Mouse (Mus musculus) stomach, postnatal 0 days (tissue): ENCODE measurements around the gene Pcgf6. TPM values are rescaled to one million over a fixed set of nuclear protein-coding genes. Genes with fewer than 3 reads are reported as not detected.
A peak's percentile ranks its signal among the peaks of the same experiment; 100 is the strongest.

Source experiments
- ATAC-seq: fragments of 200-750 bp; cut with Nextera tagmentation; 2 replicates; pipeline ENCODE4 v1.8.0; 2017; ENCODE audit not compliant: low FRiP score, low TSS enrichment
- DNase-seq: peaks from one replicate; pipeline ENCODE4 v3.0.0-alpha.2; 2016; ENCODE audit warnings: low spot score
- H3K27ac ChIP-seq: fragments of 300-500 bp; sonication (generic); replicated peaks from 2 replicates; pipeline ENCODE4 v1.5.1; 2014; ENCODE audit warnings: mild to moderate bottlenecking, control low read depth
- H3K27me3 ChIP-seq: fragments of 300-500 bp; sonication (generic); 2 replicates; pipeline ENCODE4 v1.6.1; 2014; ENCODE audit warnings: low read length; ENCODE audit not compliant: control insufficient read depth, insufficient read depth
- H3K36me3 ChIP-seq: fragments of 300-500 bp; sonication (generic); 2 replicates; pipeline ENCODE4 v1.6.1; 2014; ENCODE audit warnings: low read length, mixed read lengths; ENCODE audit not compliant: control insufficient read depth, insufficient read depth
- H3K4me1 ChIP-seq: fragments of 300-500 bp; sonication (generic); replicated peaks from 2 replicates; pipeline ENCODE4 v1.6.1; 2014; ENCODE audit warnings: antibody characterized with exemption; ENCODE audit not compliant: control insufficient read depth, insufficient read depth
- H3K4me2 ChIP-seq: fragments of 300-500 bp; sonication (generic); replicated peaks from 2 replicates; pipeline ENCODE4 v1.6.1; 2014; ENCODE audit warnings: low read depth, mild to moderate bottlenecking, control low read depth, moderate library complexity
- H3K4me3 ChIP-seq: fragments of 300-500 bp; sonication (generic); 2 replicates; pipeline ENCODE4 v1.5.1; 2014; ENCODE audit warnings: low read depth, low read length, control low read depth
- H3K9ac ChIP-seq: fragments of 300-500 bp; sonication (generic); 2 replicates; pipeline ENCODE4 v1.6.1; 2014; ENCODE audit warnings: mild to moderate bottlenecking, low read length, control low read depth, mixed read lengths
- H3K9me3 ChIP-seq: fragments of 300-500 bp; sonication (generic); 2 replicates; pipeline ENCODE4 v1.6.1; 2016; ENCODE audit warnings: low read length; ENCODE audit not compliant: control insufficient read depth
- CTCF ChIP-seq: IDR thresholded peaks from 2 replicates; pipeline ENCODE4 v1.5.1; 2016; ENCODE audit warnings: antibody characterized with exemption, low read depth, mild to moderate bottlenecking, moderate library complexity
- EP300 ChIP-seq: optimal IDR thresholded peaks from 2 replicates; pipeline ENCODE3; 2016; ENCODE audit warnings: antibody characterized with exemption
- whole genome bisulfite sequencing: fragments of 180-500 bp; shearing (Covaris S2); extraction: QIAGEN DNeasy Blood & Tissue Kit; methylation state at CpG from one replicate; pipeline ENCODE4 v1.1.7; 2014; 5-methylcytosine and 5-hydroxymethylcytosine counted together
- polyA plus RNA-seq: library from polyadenylated mRNA; unstranded; fragments of >200 nt; fragmentation: Nextera tagmentation; extraction: Ambion mirVana; gene quantifications from 2 replicates; pipeline ENCODE4 v1.2.1, GENCODE M21; 2015

The Pcgf6 gene
- polyA plus RNA-seq, 1 experiment from 2014 or later = 10.1 TPM

- Histone ChIP-seq H3K4me2 (peak overlapping the region; percentile 67), H3K4me1 (peaks cover 3% of the 10 kb centered on the region; the same call in 1 of the 2 replicates), H3K36me3 (no peaks in the 10 kb centered on the region), H3K27ac (no peak overlapping the region), H3K27me3 (peaks cover 19% of the 10 kb centered on the region), H3K9me3 (no peaks in the 10 kb centered on the region), H3K4me3 (peak overlapping the region; percentile 40), H3K9ac (no peak overlapping the region)
- DNase-seq (no peak), ATAC-seq (no peak)
- WGBS = 2% methylated on average over 37 of the region's 37 CpGs
- no peak for TF ChIP-seq CTCF
- TF ChIP-seq EP300 = no peak
Measured at GRCm38 (mm10) chr19:47015396-47015795, 35.3 kb downstream of the Pcgf6 start.

GRCm38 (mm10) chr19:47014447-47015381, 36.0 kb downstream of the Pcgf6 start, which contains the start of the genes Ina and Nt5c2:
TSS of gene Ina (plus strand) at chr19:47014698.
TSS of gene Nt5c2 (minus strand) at chr19:47015153.
- Histone ChIP-seq H3K9me3 (no peaks in the 10 kb centered on the region), H3K4me1 (peaks cover 3% of the 10 kb centered on the region; the same call in 1 of the 2 replicates), H3K4me3 (peak within 1 kb of the TSS; percentile 40), H3K4me2 (peak within 1 kb of the TSS; percentile 67), H3K9ac (no peak within 1 kb of the TSS), H3K36me3 (no peaks in the 10 kb centered on the region), H3K27ac (no peak within 1 kb of the TSS), H3K27me3 (peaks cover 19% of the 10 kb centered on the region)
- peak; percentile 84 for ATAC-seq
- under 1% methylated on average over 102 of the region's 124 CpGs for WGBS
- peak; percentile 69 for DNase-seq
- TF ChIP-seq EP300 = no peak
- peak; percentile 28; the same call in 1 of the 2 replicates for TF ChIP-seq CTCF

GRCm38 (mm10) chr19:47014159-47014446, 36.6 kb downstream of the Pcgf6 start:
- no peak for ATAC-seq
- no peak overlapping the region for H3K9ac ChIP-seq
- peak overlapping the region; percentile 40 for H3K4me3 ChIP-seq
- no peak for DNase-seq
- H3K27ac ChIP-seq = no peak overlapping the region
- WGBS = 5% methylated on average over 11 of the region's 11 CpGs
- H3K36me3 ChIP-seq = no peaks in the 10 kb centered on the region
- H3K4me2 ChIP-seq = peak overlapping the region; percentile 67
- H3K9me3 ChIP-seq = no peaks in the 10 kb centered on the region
- no peak for TF ChIP-seq EP300
- no peak for TF ChIP-seq CTCF
- H3K4me1 ChIP-seq = peaks cover 3% of the 10 kb centered on the region; the same call in 1 of the 2 replicates
- H3K27me3 ChIP-seq = peaks cover 19% of the 10 kb centered on the region

GRCm38 (mm10) chr19:47013340-47014158, 37.2 kb downstream of the Pcgf6 start:
- peaks cover 19% of the 10 kb centered on the region for H3K27me3 ChIP-seq
- ATAC-seq (no peak), DNase-seq (no peak)
- TF ChIP-seq CTCF (no peak), EP300 (no peak)
- peaks cover 3% of the 10 kb centered on the region; the same call in 1 of the 2 replicates for H3K4me1 ChIP-seq
- H3K9me3 ChIP-seq = no peaks in the 10 kb centered on the region
- H3K4me3 ChIP-seq = no peak overlapping the region
- 11% methylated on average over 20 of the region's 20 CpGs for whole genome bisulfite sequencing
- no peak overlapping the region for H3K4me2 ChIP-seq
- H3K27ac ChIP-seq = no peak overlapping the region
- no peaks in the 10 kb centered on the region for H3K36me3 ChIP-seq
- no peak overlapping the region for H3K9ac ChIP-seq

- WGBS = 90% methylated on average over 15 of the region's 15 CpGs
- Histone ChIP-seq H3K36me3 (no peaks in the 10 kb centered on the region), H3K9me3 (no peaks in the 10 kb centered on the region), H3K27ac (no peak overlapping the region), H3K27me3 (peaks cover 19% of the 10 kb centered on the region), H3K4me2 (no peak overlapping the region), H3K4me1 (peaks cover 3% of the 10 kb centered on the region; the same call in 1 of the 2 replicates), H3K4me3 (no peak overlapping the region), H3K9ac (no peak overlapping the region)
- ATAC-seq = no peak
- no peak for TF ChIP-seq EP300
- TF ChIP-seq CTCF = no peak
- no peak for DNase-seq
Measured at GRCm38 (mm10) chr19:47012521-47013130, 38.1 kb downstream of the Pcgf6 start.
